Mouse (Mus musculus): ENCODE data around the gene Kras. TPM values are rescaled to one million over a fixed set of nuclear protein-coding genes. Genes with fewer than 3 reads are reported as not detected.

Gene Kras
- polyA plus RNA-seq, 1 experiment from 2014 or later: 79.8 TPM

DNA sequence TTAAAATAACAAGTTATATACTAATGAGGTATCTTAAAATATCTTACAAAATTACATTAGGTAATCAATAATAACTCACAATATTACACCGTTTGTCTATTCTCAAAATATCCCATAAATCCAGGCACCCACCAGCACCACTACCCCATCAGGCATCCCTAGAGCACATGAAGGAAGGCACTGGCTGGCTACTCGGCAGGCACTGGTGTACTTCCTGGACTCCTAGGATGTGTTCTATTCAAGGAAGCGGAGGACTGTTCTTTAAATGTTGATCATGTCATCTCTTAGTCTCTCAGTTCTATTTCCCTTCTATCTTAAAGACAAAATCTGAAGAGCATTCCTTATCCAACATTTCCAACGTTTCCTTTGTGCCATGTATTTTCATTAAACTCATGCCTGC, 12.9 kb downstream of the Kras start:
- 76% methylated on average over 4 of the region's 4 CpGs for WGBS
- DNase-seq (ENCODE audit: low spot score): no peak

DNA sequence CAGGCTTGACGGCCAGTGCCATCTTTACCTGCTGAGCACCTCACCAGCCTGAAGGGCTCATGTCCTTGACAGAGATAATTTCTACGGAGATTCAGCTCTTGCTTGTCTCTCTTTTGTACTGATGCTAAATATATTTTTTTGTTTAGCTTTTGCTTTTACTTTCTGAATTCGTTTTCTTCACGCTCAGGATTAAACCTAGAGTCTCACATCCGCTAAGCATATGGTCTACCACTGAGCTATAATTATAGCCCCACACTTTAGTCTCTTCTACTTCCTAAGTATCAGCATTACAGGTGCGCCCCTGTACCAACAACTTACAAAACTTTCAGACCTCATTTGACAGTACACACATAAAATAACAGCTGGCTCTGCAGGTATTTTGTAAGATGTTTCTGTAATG, 14.7 kb downstream of the Kras start:
- DNase-seq (ENCODE audit: low spot score): no peak
- no peak overlapping the region for H3K27ac ChIP-seq (ENCODE audit: low read depth)

More for the DNA sequence above, 12.9 kb downstream of the Kras start:
- peaks cover 30% of the 10 kb centered on the region for H3K36me3 ChIP-seq (ENCODE audit: control insufficient read depth, insufficient read depth, low read length)
- H3K4me2 ChIP-seq (ENCODE audit: low read length): no peak overlapping the region
- no peaks in the 10 kb centered on the region for H3K4me1 ChIP-seq (replicated peaks; ENCODE audit: control insufficient read depth, insufficient read depth, low read length)
- ATAC-seq (replicated peaks; ENCODE audit: low FRiP score, low TSS enrichment, low read depth): no peak
- H3K9ac ChIP-seq (ENCODE audit: low read length): no peak overlapping the region
- no peaks in the 10 kb centered on the region for H3K9me3 ChIP-seq (ENCODE audit: control insufficient read depth, low read length)
- no peaks in the 10 kb centered on the region for H3K27me3 ChIP-seq (replicated peaks; ENCODE audit: control insufficient read depth, insufficient read depth, low read length)
- H3K27ac ChIP-seq (ENCODE audit: low read depth): no peak overlapping the region
- H3K4me3 ChIP-seq (ENCODE audit: low read depth, low read length): no peak overlapping the region

DNA sequence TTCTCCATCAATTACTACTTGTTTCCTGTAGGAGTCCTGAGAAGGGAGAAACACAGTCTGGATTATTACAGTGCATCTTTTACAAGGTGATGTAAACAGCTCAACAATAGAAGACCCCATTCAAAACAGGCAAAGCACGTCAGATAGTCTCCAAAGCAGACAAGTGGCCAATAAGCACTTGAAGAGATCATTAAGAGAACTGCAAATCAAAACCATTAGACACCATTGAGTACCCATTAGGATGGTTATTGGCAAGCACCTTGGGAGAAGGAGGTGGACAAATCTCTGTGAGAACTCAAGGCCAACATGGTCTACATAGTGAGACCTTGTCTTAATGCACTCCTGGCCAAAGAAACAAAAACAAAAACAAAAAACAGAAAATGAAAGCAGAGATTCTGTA, 15.6 kb downstream of the Kras start:
- H3K36me3 ChIP-seq (ENCODE audit: control insufficient read depth, insufficient read depth, low read length): peaks cover 32% of the 10 kb centered on the region
- no peak overlapping the region for H3K9ac ChIP-seq (ENCODE audit: low read length)
- no peaks in the 10 kb centered on the region for H3K4me1 ChIP-seq (replicated peaks; ENCODE audit: control insufficient read depth, insufficient read depth, low read length)
- H3K4me2 ChIP-seq (ENCODE audit: low read length): no peak overlapping the region
- ATAC-seq (replicated peaks; ENCODE audit: low FRiP score, low TSS enrichment, low read depth) (no peak), DNase-seq (ENCODE audit: low spot score) (no peak)
- H3K27me3 ChIP-seq (replicated peaks; ENCODE audit: control insufficient read depth, insufficient read depth, low read length): no peaks in the 10 kb centered on the region
- H3K4me3 ChIP-seq (ENCODE audit: low read depth, low read length): no peak overlapping the region
- H3K9me3 ChIP-seq (ENCODE audit: control insufficient read depth, low read length): no peaks in the 10 kb centered on the region
- WGBS: 74% methylated on average over 1 of the region's 1 CpGs
- H3K27ac ChIP-seq (ENCODE audit: low read depth): no peak overlapping the region

More for the DNA sequence above, 14.7 kb downstream of the Kras start:
- Histone ChIP-seq H3K9me3 (ENCODE audit: control insufficient read depth, low read length) (no peaks in the 10 kb centered on the region), H3K27me3 (replicated peaks; ENCODE audit: control insufficient read depth, insufficient read depth, low read length) (no peaks in the 10 kb centered on the region), H3K4me3 (ENCODE audit: low read depth, low read length) (no peak overlapping the region), H3K36me3 (ENCODE audit: control insufficient read depth, insufficient read depth, low read length) (peaks cover 34% of the 10 kb centered on the region), H3K4me1 (replicated peaks; ENCODE audit: control insufficient read depth, insufficient read depth, low read length) (no peaks in the 10 kb centered on the region), H3K4me2 (ENCODE audit: low read length) (no peak overlapping the region), H3K9ac (ENCODE audit: low read length) (no peak overlapping the region)
- ATAC-seq (replicated peaks; ENCODE audit: low FRiP score, low TSS enrichment, low read depth): no peak
- WGBS: 92% methylated on average over 6 of the region's 6 CpGs

DNA sequence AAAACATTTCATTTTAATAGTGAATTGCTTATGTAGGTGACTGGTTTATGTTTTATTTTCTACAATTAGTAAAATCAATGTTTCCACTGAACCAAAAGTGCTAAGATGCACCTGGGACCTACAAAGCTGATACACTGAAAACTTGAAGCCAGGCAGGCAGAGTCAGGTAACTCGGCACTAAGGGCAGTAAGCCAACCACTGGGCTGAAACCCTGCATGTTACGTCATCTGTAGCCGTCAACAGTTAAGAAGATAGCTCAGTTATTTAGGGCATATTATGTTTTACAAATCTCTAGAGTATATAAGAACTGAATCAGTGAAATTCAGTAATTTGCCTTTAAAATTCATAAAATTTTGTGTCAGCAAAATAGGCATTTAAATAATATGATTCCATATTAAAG, 23.7 kb downstream of the Kras start:
- Histone ChIP-seq H3K4me3 (ENCODE audit: low read depth, low read length) (no peak overlapping the region), H3K36me3 (ENCODE audit: control insufficient read depth, insufficient read depth, low read length) (peaks cover 42% of the 10 kb centered on the region), H3K9ac (ENCODE audit: low read length) (no peak overlapping the region), H3K4me1 (replicated peaks; ENCODE audit: control insufficient read depth, insufficient read depth, low read length) (no peaks in the 10 kb centered on the region), H3K27me3 (replicated peaks; ENCODE audit: control insufficient read depth, insufficient read depth, low read length) (no peaks in the 10 kb centered on the region), H3K9me3 (ENCODE audit: control insufficient read depth, low read length) (no peaks in the 10 kb centered on the region), H3K27ac (ENCODE audit: low read depth) (no peak overlapping the region), H3K4me2 (ENCODE audit: low read length) (no peak overlapping the region)
- no peak for DNase-seq (ENCODE audit: low spot score)
- ATAC-seq (replicated peaks; ENCODE audit: low FRiP score, low TSS enrichment, low read depth): no peak
- WGBS: 89% methylated on average over 3 of the region's 3 CpGs

DNA sequence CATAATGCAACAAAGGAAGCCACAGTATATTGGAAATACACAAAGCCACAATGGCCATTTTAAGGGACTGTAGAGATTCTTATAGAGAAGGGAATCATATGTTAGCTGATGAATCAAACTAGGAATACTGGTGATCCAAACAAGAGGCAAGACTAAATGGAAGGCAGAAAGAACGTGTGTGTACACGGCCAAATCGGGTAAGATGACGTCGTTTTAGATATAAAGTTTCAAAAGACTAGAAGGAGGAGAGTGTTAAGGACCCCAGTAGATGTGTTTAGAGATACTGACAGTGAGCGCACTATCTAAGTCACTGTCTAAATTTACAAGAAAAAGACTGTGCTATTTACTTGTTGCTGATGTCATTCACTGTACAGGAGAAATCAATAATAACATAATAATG, 25.8 kb downstream of the Kras start:
- Histone ChIP-seq H3K4me1 (replicated peaks; ENCODE audit: control insufficient read depth, insufficient read depth, low read length) (no peaks in the 10 kb centered on the region), H3K27me3 (replicated peaks; ENCODE audit: control insufficient read depth, insufficient read depth, low read length) (no peaks in the 10 kb centered on the region), H3K4me3 (ENCODE audit: low read depth, low read length) (no peak overlapping the region), H3K36me3 (ENCODE audit: control insufficient read depth, insufficient read depth, low read length) (peaks cover 40% of the 10 kb centered on the region), H3K27ac (ENCODE audit: low read depth) (no peak overlapping the region), H3K4me2 (ENCODE audit: low read length) (no peak overlapping the region), H3K9me3 (ENCODE audit: control insufficient read depth, low read length) (no peaks in the 10 kb centered on the region), H3K9ac (ENCODE audit: low read length) (no peak overlapping the region)
- no peak for DNase-seq (ENCODE audit: low spot score)
- WGBS: 92% methylated on average over 6 of the region's 6 CpGs
- no peak for ATAC-seq (replicated peaks; ENCODE audit: low FRiP score, low TSS enrichment, low read depth)

DNA sequence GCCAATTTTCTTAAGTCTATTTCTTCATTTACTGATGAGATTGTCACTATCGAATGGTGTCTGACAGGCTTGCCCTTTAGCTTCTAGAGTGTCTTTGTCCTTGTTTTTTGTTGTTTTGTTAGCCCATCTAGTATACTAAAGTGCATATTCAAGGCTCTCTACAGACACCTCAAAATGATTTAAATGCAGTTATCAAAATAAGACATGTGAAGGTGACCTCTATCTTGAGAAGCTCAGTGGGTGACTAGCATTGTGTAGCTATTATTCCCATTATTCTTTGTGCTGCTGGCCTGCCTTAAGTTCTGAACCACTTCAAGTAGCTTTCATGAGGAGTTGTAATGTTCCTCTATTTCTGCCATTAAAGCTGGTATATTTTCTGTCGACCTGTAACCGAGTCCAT, 34.2 kb downstream of the Kras start:
- 86% methylated on average over 3 of the region's 3 CpGs for WGBS
- Histone ChIP-seq H3K27ac (ENCODE audit: low read depth) (no peak overlapping the region), H3K4me3 (ENCODE audit: low read depth, low read length) (no peak overlapping the region), H3K4me2 (ENCODE audit: low read length) (no peak overlapping the region), H3K9me3 (ENCODE audit: control insufficient read depth, low read length) (no peaks in the 10 kb centered on the region), H3K27me3 (replicated peaks; ENCODE audit: control insufficient read depth, insufficient read depth, low read length) (no peaks in the 10 kb centered on the region), H3K36me3 (ENCODE audit: control insufficient read depth, insufficient read depth, low read length) (peaks cover 42% of the 10 kb centered on the region), H3K9ac (ENCODE audit: low read length) (no peak overlapping the region), H3K4me1 (replicated peaks; ENCODE audit: control insufficient read depth, insufficient read depth, low read length) (peaks cover 6% of the 10 kb centered on the region)
- no peak for ATAC-seq (replicated peaks; ENCODE audit: low FRiP score, low TSS enrichment, low read depth)
- DNase-seq (ENCODE audit: low spot score): no peak

DNA sequence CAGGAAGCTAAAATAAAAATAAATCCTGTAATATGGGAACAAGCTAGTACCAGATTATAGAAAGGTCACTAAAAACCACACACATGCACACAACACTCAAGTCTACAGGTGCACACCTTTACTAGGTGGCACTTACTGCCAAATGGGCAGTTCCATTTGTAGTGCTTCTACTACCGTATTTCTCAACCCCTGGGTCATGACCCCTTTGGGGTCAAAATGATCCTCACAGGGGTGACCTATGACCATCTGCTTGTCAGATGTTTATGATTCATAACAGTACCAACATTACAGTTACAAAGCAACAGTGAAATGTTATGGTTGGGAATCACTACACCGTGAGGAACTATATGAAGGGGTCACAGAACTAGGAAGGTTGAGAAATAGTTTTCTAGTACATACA, 36.1 kb downstream of the Kras start:
- Histone ChIP-seq H3K9me3 (ENCODE audit: control insufficient read depth, low read length) (no peaks in the 10 kb centered on the region), H3K27me3 (replicated peaks; ENCODE audit: control insufficient read depth, insufficient read depth, low read length) (no peaks in the 10 kb centered on the region), H3K4me1 (replicated peaks; ENCODE audit: control insufficient read depth, insufficient read depth, low read length) (peaks cover 12% of the 10 kb centered on the region), H3K9ac (ENCODE audit: low read length) (no peak overlapping the region), H3K36me3 (ENCODE audit: control insufficient read depth, insufficient read depth, low read length) (peaks cover 26% of the 10 kb centered on the region), H3K4me3 (ENCODE audit: low read depth, low read length) (no peak overlapping the region), H3K27ac (ENCODE audit: low read depth) (no peak overlapping the region), H3K4me2 (ENCODE audit: low read length) (no peak overlapping the region)
- WGBS: 75% methylated on average over 2 of the region's 2 CpGs
- no peak for ATAC-seq (replicated peaks; ENCODE audit: low FRiP score, low TSS enrichment, low read depth)
- DNase-seq (ENCODE audit: low spot score): no peak

DNA sequence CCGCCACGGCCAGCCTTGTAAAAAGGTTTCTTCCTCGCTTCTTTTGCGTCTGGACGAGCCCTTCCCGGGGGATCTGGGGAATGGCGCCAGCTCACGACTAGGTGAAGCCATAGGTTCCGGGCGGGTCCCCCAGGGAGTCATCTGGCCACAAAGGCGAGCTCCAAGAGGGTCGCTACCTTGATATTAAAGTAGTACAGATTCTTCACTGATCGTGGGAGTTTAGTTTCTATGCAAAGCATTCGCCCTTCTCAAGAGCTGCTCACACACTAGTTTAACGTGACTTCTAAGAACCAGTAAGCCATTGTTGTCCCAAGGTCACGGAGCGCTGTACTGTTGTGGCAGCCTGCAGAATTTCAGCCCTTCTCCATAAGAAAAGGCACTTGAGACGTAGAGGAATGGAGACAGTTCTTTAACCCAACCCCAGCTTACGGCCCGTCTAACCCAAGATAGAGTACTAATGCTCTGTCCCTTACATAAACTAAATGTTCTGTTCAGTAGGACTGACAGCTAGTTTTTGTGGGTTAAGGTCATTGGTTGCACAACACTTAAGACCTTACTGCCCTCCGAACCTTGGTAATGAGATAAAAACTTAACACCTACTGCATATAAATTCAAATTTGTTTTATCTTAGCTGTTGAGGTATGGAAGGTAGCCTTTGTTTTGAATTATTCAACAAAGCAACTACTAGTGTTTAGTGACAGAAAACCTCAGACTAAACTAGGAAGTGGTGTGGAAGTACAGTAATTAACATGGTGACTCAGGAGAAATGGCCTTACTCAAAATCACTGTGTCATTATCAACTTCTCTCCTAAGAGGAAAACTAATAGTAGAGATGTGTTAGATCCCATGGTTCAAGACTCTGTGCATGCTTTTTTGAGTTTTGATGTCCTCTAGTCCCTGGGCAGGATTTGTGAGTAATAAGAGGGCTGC, 38.4 kb downstream of the Kras start:
- peak overlapping the region; percentile 94 for H3K27ac ChIP-seq (ENCODE audit: low read depth)
- WGBS: 3% methylated on average over 21 of the region's 21 CpGs
- H3K36me3 ChIP-seq (ENCODE audit: control insufficient read depth, insufficient read depth, low read length): peaks cover 14% of the 10 kb centered on the region
- DNase-seq (ENCODE audit: low spot score) (no peak), ATAC-seq (replicated peaks; ENCODE audit: low FRiP score, low TSS enrichment, low read depth) (peak; percentile 59)
- H3K4me1 ChIP-seq (replicated peaks; ENCODE audit: control insufficient read depth, insufficient read depth, low read length): peaks cover 12% of the 10 kb centered on the region
- H3K27me3 ChIP-seq (replicated peaks; ENCODE audit: control insufficient read depth, insufficient read depth, low read length): no peaks in the 10 kb centered on the region
- peak overlapping the region; percentile 77 for H3K4me3 ChIP-seq (ENCODE audit: low read depth, low read length)
- H3K9ac ChIP-seq (ENCODE audit: low read length): peak overlapping the region; percentile 77
- no peaks in the 10 kb centered on the region for H3K9me3 ChIP-seq (ENCODE audit: control insufficient read depth, low read length)
- H3K4me2 ChIP-seq (ENCODE audit: low read length): peak overlapping the region; percentile 67
